Mouse (Mus musculus): ENCODE measurements around the gene Rnf5. TPM values are rescaled to one million over a fixed set of nuclear protein-coding genes. Genes with fewer than 3 reads are reported as not detected.

Gene Rnf5
- polyA plus RNA-seq, 1 experiment from 2014 or later = 302 TPM

GRCm38 (mm10) chr17:34587814-34588213 lies 15.7 kb downstream of the Rnf5 start:
- Histone ChIP-seq H3K4me1 (peaks cover 54% of the 10 kb centered on the region), H3K4me3 (peak overlapping the region; percentile 69), H3K27ac (peak overlapping the region; percentile 99), H3K27me3 (no peaks in the 10 kb centered on the region), H3K9me3 (replicated peaks) (no peaks in the 10 kb centered on the region), H3K4me2 (peak overlapping the region; percentile 89), H3K36me3 (ENCODE audit: poor library complexity, severe bottlenecking) (no peaks in the 10 kb centered on the region), H3K9ac (peak overlapping the region; percentile 93)
- no peak for ATAC-seq
- 4% methylated on average over 19 of the region's 19 CpGs for WGBS

GRCm38 (mm10) chr17:34587423-34587811 lies 16.1 kb downstream of the Rnf5 start:
- Histone ChIP-seq H3K36me3 (ENCODE audit: poor library complexity, severe bottlenecking) (no peaks in the 10 kb centered on the region), H3K4me2 (peak overlapping the region; percentile 89), H3K9ac (peak overlapping the region; percentile 93), H3K27ac (peak overlapping the region; percentile 99), H3K27me3 (no peaks in the 10 kb centered on the region), H3K4me1 (peaks cover 51% of the 10 kb centered on the region), H3K9me3 (replicated peaks) (no peaks in the 10 kb centered on the region), H3K4me3 (peak overlapping the region; percentile 69)
- peak; percentile 86 for ATAC-seq
- WGBS = under 1% methylated on average over 50 of the region's 50 CpGs

- Histone ChIP-seq H3K27ac (peak overlapping the region; percentile 99), H3K4me2 (peak overlapping the region; percentile 89), H3K27me3 (no peaks in the 10 kb centered on the region), H3K9me3 (replicated peaks) (no peaks in the 10 kb centered on the region), H3K9ac (peak overlapping the region; percentile 93), H3K4me1 (peaks cover 51% of the 10 kb centered on the region), H3K36me3 (ENCODE audit: poor library complexity, severe bottlenecking) (no peaks in the 10 kb centered on the region), H3K4me3 (peak overlapping the region; percentile 69)
- under 1% methylated on average over 38 of the region's 38 CpGs for WGBS
- ATAC-seq = peak; percentile 80
These were observed 16.6 kb downstream of the Rnf5 start for GRCm38 (mm10) chr17:34586796-34587422.

GRCm38 (mm10) chr17:34585877-34586771 lies 17.4 kb downstream of the Rnf5 start:
- Histone ChIP-seq H3K27me3 (no peaks in the 10 kb centered on the region), H3K4me2 (peak overlapping the region; percentile 89)
- 14% methylated on average over 32 of the region's 32 CpGs for WGBS

GRCm38 (mm10) chr17:34585121-34585520 lies 18.4 kb downstream of the Rnf5 start:
- peak overlapping the region; percentile 99; the same call in 1 of the 2 replicates for H3K27ac ChIP-seq
- no peaks in the 10 kb centered on the region for H3K27me3 ChIP-seq
- no peak overlapping the region for H3K4me3 ChIP-seq

More at GRCm38 (mm10) chr17:34585877-34586771, 17.4 kb downstream of the Rnf5 start:
- peak overlapping the region; percentile 93 for H3K9ac ChIP-seq
- no peaks in the 10 kb centered on the region for H3K9me3 ChIP-seq (replicated peaks)
- H3K4me1 ChIP-seq = peaks cover 45% of the 10 kb centered on the region
- H3K36me3 ChIP-seq (ENCODE audit: poor library complexity, severe bottlenecking) = no peaks in the 10 kb centered on the region
- peak overlapping the region; percentile 69 for H3K4me3 ChIP-seq
- H3K27ac ChIP-seq = peak overlapping the region; percentile 99
- ATAC-seq = peak; percentile 0; the same call in 1 of the 2 replicates

GRCm38 (mm10) chr17:34583819-34584218 lies 19.7 kb downstream of the Rnf5 start:
- Histone ChIP-seq H3K4me1 (peaks cover 24% of the 10 kb centered on the region), H3K4me3 (no peak overlapping the region), H3K36me3 (ENCODE audit: poor library complexity, severe bottlenecking) (no peaks in the 10 kb centered on the region), H3K27me3 (no peaks in the 10 kb centered on the region), H3K9me3 (replicated peaks) (no peaks in the 10 kb centered on the region), H3K9ac (peak overlapping the region; percentile 5; the same call in 1 of the 2 replicates), H3K4me2 (no peak overlapping the region), H3K27ac (no peak overlapping the region)
- ATAC-seq = no peak
- WGBS = 87% methylated on average over 8 of the region's 8 CpGs

More at GRCm38 (mm10) chr17:34585121-34585520, 18.4 kb downstream of the Rnf5 start:
- H3K36me3 ChIP-seq (ENCODE audit: poor library complexity, severe bottlenecking) = no peaks in the 10 kb centered on the region
- no peak overlapping the region for H3K9ac ChIP-seq
- 90% methylated on average over 8 of the region's 8 CpGs for WGBS
- peaks cover 35% of the 10 kb centered on the region for H3K4me1 ChIP-seq
- no peak overlapping the region for H3K4me2 ChIP-seq
- H3K9me3 ChIP-seq (replicated peaks) = no peaks in the 10 kb centered on the region
- ATAC-seq = no peak

GRCm38 (mm10) chr17:34583397-34583796 lies 20.1 kb downstream of the Rnf5 start:
- Histone ChIP-seq H3K9ac (peak overlapping the region; percentile 5; the same call in 1 of the 2 replicates), H3K4me3 (no peak overlapping the region), H3K36me3 (ENCODE audit: poor library complexity, severe bottlenecking) (no peaks in the 10 kb centered on the region), H3K4me1 (peaks cover 20% of the 10 kb centered on the region), H3K4me2 (no peak overlapping the region), H3K27me3 (no peaks in the 10 kb centered on the region), H3K9me3 (replicated peaks) (no peaks in the 10 kb centered on the region), H3K27ac (no peak overlapping the region)
- ATAC-seq = no peak
- 60% methylated on average over 7 of the region's 7 CpGs for WGBS

GRCm38 (mm10) chr17:34582528-34582927 lies 21.0 kb downstream of the Rnf5 start:
- Histone ChIP-seq H3K9ac (no peak overlapping the region), H3K27ac (no peak overlapping the region)
- 90% methylated on average over 12 of the region's 12 CpGs for WGBS

GRCm38 (mm10) chr17:34578070-34578469 lies 25.4 kb downstream of the Rnf5 start:
- 92% methylated on average over 3 of the region's 3 CpGs for WGBS
- no peak overlapping the region for H3K4me2 ChIP-seq
- no peaks in the 10 kb centered on the region for H3K27me3 ChIP-seq
- no peaks in the 10 kb centered on the region for H3K9me3 ChIP-seq (replicated peaks)
- no peaks in the 10 kb centered on the region for H3K36me3 ChIP-seq (ENCODE audit: poor library complexity, severe bottlenecking)
- ATAC-seq = no peak
- no peak overlapping the region for H3K4me3 ChIP-seq
- no peak overlapping the region for H3K9ac ChIP-seq
- H3K4me1 ChIP-seq = no peaks in the 10 kb centered on the region
- H3K27ac ChIP-seq = no peak overlapping the region

More at GRCm38 (mm10) chr17:34582528-34582927, 21.0 kb downstream of the Rnf5 start:
- Histone ChIP-seq H3K4me3 (no peak overlapping the region), H3K4me1 (peaks cover 12% of the 10 kb centered on the region), H3K9me3 (replicated peaks) (no peaks in the 10 kb centered on the region), H3K36me3 (ENCODE audit: poor library complexity, severe bottlenecking) (no peaks in the 10 kb centered on the region), H3K27me3 (no peaks in the 10 kb centered on the region), H3K4me2 (no peak overlapping the region)
- no peak for ATAC-seq

- Histone ChIP-seq H3K27me3 (no peaks in the 10 kb centered on the region), H3K9ac (no peak overlapping the region), H3K27ac (no peak overlapping the region), H3K9me3 (replicated peaks) (no peaks in the 10 kb centered on the region), H3K4me3 (no peak overlapping the region), H3K36me3 (ENCODE audit: poor library complexity, severe bottlenecking) (no peaks in the 10 kb centered on the region), H3K4me2 (no peak overlapping the region), H3K4me1 (no peaks in the 10 kb centered on the region)
- 79% methylated on average over 5 of the region's 5 CpGs for WGBS
- ATAC-seq = no peak
These were observed 26.9 kb downstream of the Rnf5 start for GRCm38 (mm10) chr17:34576577-34576976.

- Histone ChIP-seq H3K9ac (no peak overlapping the region), H3K36me3 (ENCODE audit: poor library complexity, severe bottlenecking) (no peaks in the 10 kb centered on the region), H3K9me3 (replicated peaks) (no peaks in the 10 kb centered on the region), H3K4me1 (no peaks in the 10 kb centered on the region), H3K27ac (no peak overlapping the region), H3K4me3 (no peak overlapping the region), H3K4me2 (no peak overlapping the region), H3K27me3 (peaks cover 2% of the 10 kb centered on the region; the same call in 1 of the 2 replicates)
- no peak for ATAC-seq
- WGBS = 9% methylated on average over 15 of the region's 15 CpGs
These were observed 31.1 kb downstream of the Rnf5 start for GRCm38 (mm10) chr17:34572361-34572760.

- 19% methylated on average over 5 of the region's 5 CpGs for WGBS
- Histone ChIP-seq H3K27me3 (peaks cover 6% of the 10 kb centered on the region), H3K4me2 (no peak overlapping the region), H3K9me3 (replicated peaks) (no peaks in the 10 kb centered on the region), H3K4me3 (no peak overlapping the region), H3K27ac (no peak overlapping the region), H3K9ac (no peak overlapping the region), H3K4me1 (no peaks in the 10 kb centered on the region), H3K36me3 (ENCODE audit: poor library complexity, severe bottlenecking) (no peaks in the 10 kb centered on the region)
- no peak for ATAC-seq
These were observed 31.6 kb downstream of the Rnf5 start for GRCm38 (mm10) chr17:34571875-34572274.

Data from forebrain, embryonic 13.5 days (tissue).